Mouse (Mus musculus) intestine, embryonic 16.5 days (tissue): Measurements from ENCODE around the gene Rbfox3. TPM values are rescaled to one million over a fixed set of nuclear protein-coding genes. Genes with fewer than 3 reads are reported as not detected.

Experiments used
- ATAC-seq: fragments of 200-750 bp; cut with Nextera tagmentation; 2 replicates; pipeline ENCODE4 v1.8.0; 2017; ENCODE audit warnings: moderate TSS enrichment, moderate library complexity
- H3K27ac ChIP-seq: fragments of 300-500 bp; sonication (generic); 2 replicates; pipeline ENCODE4 v1.5.1; 2014; ENCODE audit warnings: mild to moderate bottlenecking, low read length
- H3K27me3 ChIP-seq: fragments of 300-500 bp; sonication (generic); replicated peaks from 2 replicates; pipeline ENCODE4 v1.6.1; 2014; ENCODE audit warnings: low read length, control low read depth, mixed read lengths; ENCODE audit not compliant: control insufficient read depth, insufficient read depth
- H3K36me3 ChIP-seq: fragments of 300-500 bp; sonication (generic); 2 replicates; pipeline ENCODE4 v1.6.1; 2014; ENCODE audit warnings: low read length, control low read depth; ENCODE audit not compliant: control insufficient read depth, insufficient read depth
- H3K4me1 ChIP-seq: fragments of 300-500 bp; sonication (generic); 2 replicates; pipeline ENCODE4 v1.6.1; 2014; ENCODE audit warnings: low read length, control low read depth, mixed read lengths; ENCODE audit not compliant: control insufficient read depth, insufficient read depth
- H3K4me2 ChIP-seq: fragments of 300-500 bp; sonication (generic); 2 replicates; pipeline ENCODE4 v1.6.1; 2014; ENCODE audit warnings: low read depth, low read length, control low read depth
- H3K4me3 ChIP-seq: fragments of 300-500 bp; sonication (generic); 2 replicates; pipeline ENCODE4 v1.5.1; 2014; ENCODE audit warnings: mild to moderate bottlenecking, low read length
- H3K9ac ChIP-seq: fragments of 300-500 bp; sonication (generic); 2 replicates; pipeline ENCODE4 v1.6.1; 2014; ENCODE audit warnings: low read depth, low read length
- H3K9me3 ChIP-seq: fragments of 300-500 bp; sonication (generic); 2 replicates; pipeline ENCODE4 v1.6.1; 2016; ENCODE audit warnings: low read length, control low read depth; ENCODE audit not compliant: control insufficient read depth
- WGBS: fragments of 180-500 bp; shearing (Covaris S2); extraction: QIAGEN DNeasy Blood & Tissue Kit; methylation state at CpG from one replicate; pipeline ENCODE4 v1.1.7; 2014; 5-methylcytosine and 5-hydroxymethylcytosine counted together
- polyA plus RNA-seq: library from polyadenylated mRNA; unstranded; fragments of >200 nt; fragmentation: Nextera tagmentation; extraction: Ambion mirVana; gene quantifications from 2 replicates; pipeline ENCODE4 v1.2.1, GENCODE M21; 2015

The Rbfox3 gene
- polyA plus RNA-seq, 1 experiment from 2014 or later = 0.98 TPM

DNA sequence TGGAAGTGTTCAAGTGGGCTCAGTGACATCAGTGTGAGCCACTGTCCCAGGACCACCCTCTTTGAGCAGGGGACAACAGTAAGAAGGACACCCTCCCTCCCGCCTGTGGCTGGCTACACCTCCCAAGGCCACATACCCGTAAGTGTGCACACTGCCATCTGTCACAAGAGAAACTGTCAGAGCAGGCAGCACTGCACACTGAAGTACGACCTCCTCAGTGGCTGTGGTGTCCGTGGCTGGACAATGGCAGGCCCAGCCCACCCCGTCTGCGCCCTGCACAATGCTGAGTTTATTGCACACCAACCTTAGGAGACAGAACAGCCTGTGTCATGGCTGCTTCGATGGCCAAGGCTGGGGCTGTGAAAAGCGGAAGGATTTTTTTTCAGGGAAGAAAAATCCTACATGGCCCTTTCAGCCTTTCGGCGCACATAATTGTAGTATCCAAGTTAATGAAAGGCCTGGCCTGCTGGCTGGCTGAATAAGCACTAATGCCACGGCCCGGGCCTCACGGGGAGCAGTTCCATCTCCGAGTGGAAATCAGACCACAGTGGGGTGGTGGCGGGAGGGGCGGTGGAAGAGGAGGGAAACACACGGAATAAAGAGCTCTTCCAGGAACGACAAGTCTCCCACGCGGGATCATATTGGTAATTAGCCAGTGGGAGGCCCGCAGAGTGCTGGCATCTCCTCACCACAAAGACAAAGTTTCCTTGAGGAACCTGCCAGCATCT is 14.1 kb downstream of the Rbfox3 start:
- 67% methylated on average over 21 of the region's 21 CpGs for WGBS
- H3K9ac ChIP-seq = no peak overlapping the region
- H3K9me3 ChIP-seq = no peaks in the 10 kb centered on the region

DNA sequence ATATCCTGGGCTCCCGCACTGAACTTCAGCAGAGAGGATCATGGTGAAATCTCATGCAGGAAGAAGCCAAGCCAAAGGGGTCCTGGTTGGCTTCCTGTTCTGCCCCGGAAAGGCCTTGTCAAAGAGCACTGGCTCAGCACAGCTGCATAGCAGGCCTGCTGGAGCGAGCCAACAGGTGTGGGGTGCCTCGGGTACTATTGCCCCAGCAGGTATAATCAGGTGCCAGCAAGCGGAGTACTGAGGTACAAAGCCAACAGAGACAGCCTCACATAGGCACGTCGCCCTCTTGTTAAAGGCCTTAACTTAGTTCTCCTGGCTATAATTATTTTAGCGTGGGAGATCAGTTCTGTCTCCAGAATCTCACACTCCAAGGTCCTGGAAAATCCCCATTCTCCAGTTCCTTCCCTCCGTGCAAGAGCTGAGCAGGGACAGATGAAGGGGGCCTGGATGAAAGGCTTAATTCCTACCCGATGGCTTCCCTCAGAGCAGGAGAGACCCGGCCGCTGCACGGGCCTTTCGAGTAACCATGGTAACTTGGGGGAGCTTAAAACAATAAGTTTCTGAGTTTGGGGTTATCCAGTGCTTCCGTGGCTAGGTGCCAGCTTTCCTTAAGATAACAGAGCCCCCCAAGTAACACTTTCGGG is 15.2 kb downstream of the Rbfox3 start:
- H3K9ac ChIP-seq = no peak overlapping the region
- WGBS = 64% methylated on average over 16 of the region's 16 CpGs
- H3K4me3 ChIP-seq = no peak overlapping the region
- no peaks in the 10 kb centered on the region for H3K4me1 ChIP-seq
- H3K4me2 ChIP-seq = no peak overlapping the region
- no peaks in the 10 kb centered on the region for H3K27me3 ChIP-seq
- no peak for ATAC-seq
- no peak overlapping the region for H3K27ac ChIP-seq
- no peaks in the 10 kb centered on the region for H3K9me3 ChIP-seq
- no peaks in the 10 kb centered on the region for H3K36me3 ChIP-seq

More for the DNA sequence above, 14.1 kb downstream of the Rbfox3 start:
- no peaks in the 10 kb centered on the region for H3K4me1 ChIP-seq
- no peaks in the 10 kb centered on the region for H3K36me3 ChIP-seq
- H3K27ac ChIP-seq = no peak overlapping the region
- ATAC-seq = no peak
- H3K27me3 ChIP-seq = no peaks in the 10 kb centered on the region
- no peak overlapping the region for H3K4me3 ChIP-seq
- H3K4me2 ChIP-seq = no peak overlapping the region

DNA sequence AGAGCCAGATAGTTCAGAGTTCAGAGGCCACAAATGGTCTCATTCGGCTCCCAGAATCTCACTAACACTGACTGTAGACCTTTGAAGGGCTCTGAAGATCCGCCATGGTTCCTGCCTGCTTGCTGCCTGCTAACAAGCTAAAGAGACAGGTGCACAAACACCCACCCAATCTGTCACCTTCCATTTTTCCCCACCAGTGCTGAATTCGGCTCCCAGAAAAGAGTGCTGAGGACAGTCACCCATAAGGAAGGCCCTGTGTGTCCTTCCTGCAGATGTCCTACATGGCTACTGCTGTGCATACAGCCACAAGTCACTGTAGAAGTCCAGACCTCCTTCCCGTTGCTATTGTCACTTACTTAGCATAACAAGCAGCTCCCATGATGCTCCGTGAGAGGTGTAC is 16.6 kb downstream of the Rbfox3 start:
- no peak for ATAC-seq

DNA sequence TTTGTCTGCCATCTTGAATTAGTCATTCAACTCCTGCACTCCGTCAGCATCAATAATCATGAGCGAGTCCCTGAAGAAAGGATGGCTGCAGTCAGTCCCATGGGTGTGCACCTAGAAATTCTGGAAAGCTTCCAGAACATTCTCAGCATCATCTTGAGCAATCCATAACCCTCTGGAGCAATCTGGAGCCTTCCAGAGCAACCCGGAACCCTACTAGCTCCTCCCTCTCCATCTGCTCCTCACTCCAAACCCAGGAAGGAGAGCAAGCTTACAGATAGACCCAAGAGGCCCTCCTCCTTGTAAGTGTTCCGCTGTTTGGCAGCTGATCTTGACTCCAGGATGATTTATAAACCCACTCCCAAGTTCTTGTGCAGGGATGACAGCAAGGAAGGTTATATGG is 17.2 kb downstream of the Rbfox3 start:
- Histone ChIP-seq H3K9me3 (no peaks in the 10 kb centered on the region), H3K4me2 (no peak overlapping the region), H3K27ac (no peak overlapping the region), H3K4me1 (no peaks in the 10 kb centered on the region), H3K4me3 (no peak overlapping the region), H3K36me3 (no peaks in the 10 kb centered on the region), H3K9ac (no peak overlapping the region), H3K27me3 (no peaks in the 10 kb centered on the region)
- ATAC-seq = no peak
- whole genome bisulfite sequencing = 77% methylated on average over 4 of the region's 4 CpGs

More for the DNA sequence above, 16.6 kb downstream of the Rbfox3 start:
- Histone ChIP-seq H3K27me3 (no peaks in the 10 kb centered on the region), H3K27ac (no peak overlapping the region), H3K9ac (no peak overlapping the region), H3K9me3 (no peaks in the 10 kb centered on the region), H3K4me1 (no peaks in the 10 kb centered on the region), H3K4me3 (no peak overlapping the region), H3K4me2 (no peak overlapping the region), H3K36me3 (no peaks in the 10 kb centered on the region)
- WGBS = 76% methylated on average over 5 of the region's 5 CpGs

DNA sequence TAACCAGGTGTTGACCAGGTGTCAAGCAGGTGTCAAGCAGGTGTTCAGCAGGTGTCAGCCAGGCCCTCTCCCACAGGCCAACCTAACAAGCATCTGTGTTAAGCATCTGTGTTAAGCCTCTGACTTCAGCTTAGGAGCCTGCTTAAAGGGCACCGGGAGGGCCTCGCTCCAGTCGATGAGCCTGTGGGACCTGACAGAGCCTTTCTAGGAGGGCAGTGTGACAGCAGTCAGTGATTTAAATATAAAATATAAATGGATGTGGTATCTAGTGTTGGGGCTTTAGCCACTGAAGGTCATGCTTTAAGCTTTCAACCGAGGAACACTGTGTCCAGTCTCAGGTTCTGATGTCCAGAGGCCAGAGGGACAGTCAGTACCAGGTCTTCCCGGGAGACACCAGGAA is 18.5 kb downstream of the Rbfox3 start:
- WGBS = 86% methylated on average over 5 of the region's 5 CpGs
- ATAC-seq = no peak
- no peaks in the 10 kb centered on the region; the same call in 1 of the 2 replicates for H3K27me3 ChIP-seq
- no peak overlapping the region for H3K4me2 ChIP-seq
- H3K9me3 ChIP-seq = no peaks in the 10 kb centered on the region
- no peak overlapping the region for H3K4me3 ChIP-seq
- no peak overlapping the region for H3K9ac ChIP-seq
- no peak overlapping the region for H3K27ac ChIP-seq
- H3K36me3 ChIP-seq = no peaks in the 10 kb centered on the region
- H3K4me1 ChIP-seq = no peaks in the 10 kb centered on the region

DNA sequence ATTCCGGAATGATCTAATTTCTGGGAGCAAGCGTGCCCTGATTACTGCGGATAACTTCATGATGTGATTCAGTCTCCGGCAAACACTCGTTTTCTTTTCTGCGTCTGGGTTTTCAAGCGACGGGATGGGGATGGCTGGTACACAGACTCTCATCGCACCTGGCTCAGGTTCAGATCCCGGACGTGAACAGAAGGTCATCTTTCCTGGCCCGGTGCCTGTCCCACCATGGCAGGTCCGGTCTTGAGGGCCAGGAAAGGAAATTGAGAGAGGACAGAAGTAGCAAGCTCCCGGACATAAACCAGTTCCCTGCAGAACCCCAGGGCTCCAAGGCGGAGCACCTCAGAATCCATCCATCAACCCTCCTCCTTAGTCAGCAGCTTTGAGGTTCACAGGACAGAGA is 19.9 kb downstream of the Rbfox3 start:
- 72% methylated on average over 15 of the region's 15 CpGs for WGBS
- no peak for ATAC-seq
- no peak overlapping the region for H3K4me3 ChIP-seq
- H3K27ac ChIP-seq = no peak overlapping the region
- H3K27me3 ChIP-seq = no peaks in the 10 kb centered on the region; the same call in 1 of the 2 replicates
- no peaks in the 10 kb centered on the region for H3K36me3 ChIP-seq
- no peak overlapping the region for H3K9ac ChIP-seq
- no peaks in the 10 kb centered on the region for H3K9me3 ChIP-seq
- H3K4me1 ChIP-seq = no peaks in the 10 kb centered on the region
- H3K4me2 ChIP-seq = no peak overlapping the region

DNA sequence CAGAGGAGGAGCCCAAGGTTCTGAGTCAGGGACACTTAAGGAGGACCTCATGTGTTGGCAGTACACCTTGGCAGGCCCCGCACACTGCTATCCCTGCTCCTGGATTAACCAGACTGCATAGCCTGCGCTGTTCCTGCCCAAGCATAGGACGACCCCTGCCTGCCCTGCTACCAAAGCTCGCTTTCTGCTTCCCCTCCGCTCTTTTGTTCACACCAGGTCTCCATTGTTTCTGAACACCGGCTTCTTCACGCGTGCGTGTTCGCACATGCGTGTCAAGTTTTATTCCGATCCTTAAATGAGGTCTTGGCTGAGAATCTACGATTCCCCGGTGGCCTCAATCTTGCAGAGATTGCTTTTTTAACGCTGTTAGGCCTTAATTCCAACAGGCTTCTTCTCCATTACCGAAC is 20.4 kb downstream of the Rbfox3 start:
- 74% methylated on average over 16 of the region's 16 CpGs for whole genome bisulfite sequencing
- H3K9me3 ChIP-seq = no peaks in the 10 kb centered on the region
- no peak overlapping the region for H3K27ac ChIP-seq
- H3K4me2 ChIP-seq = no peak overlapping the region
- no peaks in the 10 kb centered on the region for H3K4me1 ChIP-seq
- H3K36me3 ChIP-seq = no peaks in the 10 kb centered on the region
- no peaks in the 10 kb centered on the region; the same call in 1 of the 2 replicates for H3K27me3 ChIP-seq
- H3K9ac ChIP-seq = no peak overlapping the region
- ATAC-seq = no peak
- H3K4me3 ChIP-seq = no peak overlapping the region

DNA sequence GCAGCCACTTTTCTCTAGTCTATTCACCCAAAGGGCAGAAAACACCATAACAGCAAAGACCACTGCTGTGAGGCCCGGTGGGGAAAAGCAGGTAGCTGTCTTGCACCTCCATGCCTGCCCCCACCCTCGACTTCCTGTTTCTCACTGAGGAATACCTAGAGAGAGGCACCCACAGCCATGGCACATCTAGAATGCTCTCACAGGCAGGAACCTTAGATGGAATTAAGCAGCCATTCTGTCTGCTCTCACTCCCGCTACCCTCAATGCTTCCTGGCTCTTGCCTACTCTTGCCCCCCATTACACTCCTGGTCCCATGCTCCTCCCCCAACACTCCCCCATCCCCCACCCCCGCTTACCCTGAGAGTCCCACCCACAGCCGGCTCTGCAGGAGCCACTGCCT is 20.9 kb downstream of the Rbfox3 start:
- no peak overlapping the region for H3K9ac ChIP-seq
- ATAC-seq = no peak
- H3K27me3 ChIP-seq = no peaks in the 10 kb centered on the region; the same call in 1 of the 2 replicates
- H3K27ac ChIP-seq = no peak overlapping the region
- no peak overlapping the region for H3K4me2 ChIP-seq
- WGBS = 53% methylated on average over 5 of the region's 5 CpGs
- H3K4me1 ChIP-seq = no peaks in the 10 kb centered on the region
- no peaks in the 10 kb centered on the region for H3K9me3 ChIP-seq
- H3K36me3 ChIP-seq = no peaks in the 10 kb centered on the region
- H3K4me3 ChIP-seq = no peak overlapping the region

DNA sequence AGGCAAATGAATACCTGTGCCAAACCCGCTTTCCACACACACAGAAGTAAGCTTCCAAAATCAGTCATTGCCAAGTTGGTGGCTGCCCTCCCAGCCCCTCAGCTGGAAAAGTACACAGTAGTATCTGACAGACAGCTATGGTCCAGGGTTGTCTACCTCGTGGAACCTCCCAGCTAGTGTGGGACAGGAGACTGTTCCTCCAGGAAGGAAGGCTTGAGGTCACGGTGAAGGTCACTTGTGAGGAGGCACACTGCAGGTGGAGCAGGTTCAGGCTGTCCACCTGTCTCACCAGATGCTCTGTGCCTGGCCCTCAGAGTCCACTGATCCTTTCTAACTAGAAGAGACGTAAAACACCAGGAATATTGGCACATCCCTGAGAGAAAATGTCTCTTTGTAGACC is 21.9 kb downstream of the Rbfox3 start:
- ATAC-seq = no peak
- Histone ChIP-seq H3K27me3 (no peaks in the 10 kb centered on the region; the same call in 1 of the 2 replicates), H3K9me3 (no peaks in the 10 kb centered on the region), H3K27ac (no peak overlapping the region), H3K36me3 (no peaks in the 10 kb centered on the region), H3K4me3 (no peak overlapping the region), H3K9ac (no peak overlapping the region), H3K4me2 (no peak overlapping the region), H3K4me1 (no peaks in the 10 kb centered on the region)
- 61% methylated on average over 4 of the region's 4 CpGs for WGBS
